Mouse (Mus musculus): ENCODE measurements at regions not wholly inside any gene's neighbourhood (a gene's known extent, or its start where the extent isn't known, plus 50 kb on each side); places are given as distances from the start of the nearest gene placed in this dataset.
A peak's percentile ranks its signal among the peaks of the same experiment; 100 is the strongest.

- Histone ChIP-seq H3K27ac (no peak overlapping the region), H3K4me2 (no peak overlapping the region), H3K9ac (no peak overlapping the region), H3K36me3 (replicated peaks) (no peaks in the 10 kb centered on the region), H3K4me1 (no peaks in the 10 kb centered on the region), H3K9me3 (no peaks in the 10 kb centered on the region), H3K4me3 (no peak overlapping the region), H3K27me3 (replicated peaks) (no peaks in the 10 kb centered on the region)
- no peak for ATAC-seq (replicated peaks)
- 57% methylated on average over 3 of the region's 3 CpGs for WGBS
These were observed 580.6 kb upstream of the Clint1 start for GRCm38 (mm10) chr11:45271206-45271605.

GRCm38 (mm10) chr11:45274446-45275119, 577.3 kb upstream of the Clint1 start:
- H3K36me3 ChIP-seq (replicated peaks) = no peaks in the 10 kb centered on the region
- no peak overlapping the region for H3K27ac ChIP-seq
- ATAC-seq (replicated peaks) = no peak
- no peak overlapping the region for H3K4me2 ChIP-seq
- no peaks in the 10 kb centered on the region for H3K9me3 ChIP-seq
- no peak overlapping the region for H3K9ac ChIP-seq
- no peak overlapping the region for H3K4me3 ChIP-seq
- 81% methylated on average over 10 of the region's 10 CpGs for WGBS
- H3K4me1 ChIP-seq = no peaks in the 10 kb centered on the region
- H3K27me3 ChIP-seq (replicated peaks) = no peaks in the 10 kb centered on the region

- no peak for ATAC-seq (replicated peaks)
- 55% methylated on average over 3 of the region's 3 CpGs for WGBS
- no peak overlapping the region for H3K4me2 ChIP-seq
- no peaks in the 10 kb centered on the region for H3K27me3 ChIP-seq (replicated peaks)
- no peak overlapping the region for H3K4me3 ChIP-seq
- H3K4me1 ChIP-seq = no peaks in the 10 kb centered on the region
- no peaks in the 10 kb centered on the region for H3K9me3 ChIP-seq
- no peak overlapping the region for H3K27ac ChIP-seq
- H3K36me3 ChIP-seq (replicated peaks) = no peaks in the 10 kb centered on the region
- H3K9ac ChIP-seq = no peak overlapping the region
These were observed 576.7 kb upstream of the Clint1 start for GRCm38 (mm10) chr11:45275170-45275569.

- H3K4me2 ChIP-seq = no peak overlapping the region
- no peaks in the 10 kb centered on the region for H3K4me1 ChIP-seq
- WGBS = 82% methylated on average over 2 of the region's 2 CpGs
- H3K4me3 ChIP-seq = no peak overlapping the region
- H3K27me3 ChIP-seq (replicated peaks) = no peaks in the 10 kb centered on the region
- H3K9ac ChIP-seq = no peak overlapping the region
- H3K36me3 ChIP-seq (replicated peaks) = no peaks in the 10 kb centered on the region
- no peak overlapping the region for H3K27ac ChIP-seq
- no peaks in the 10 kb centered on the region for H3K9me3 ChIP-seq
- no peak for ATAC-seq (replicated peaks)
These were observed 555.1 kb upstream of the Clint1 start for GRCm38 (mm10) chr11:45296772-45297171.

- Histone ChIP-seq H3K4me3 (no peak overlapping the region), H3K36me3 (replicated peaks) (no peaks in the 10 kb centered on the region), H3K9ac (no peak overlapping the region), H3K27me3 (replicated peaks) (no peaks in the 10 kb centered on the region), H3K9me3 (no peaks in the 10 kb centered on the region), H3K4me1 (no peaks in the 10 kb centered on the region), H3K27ac (no peak overlapping the region), H3K4me2 (no peak overlapping the region)
- ATAC-seq (replicated peaks) = no peak
- WGBS = 90% methylated on average over 6 of the region's 6 CpGs
These were observed 539.9 kb upstream of the Clint1 start for GRCm38 (mm10) chr11:45311934-45312333.

- no peaks in the 10 kb centered on the region for H3K9me3 ChIP-seq
These were observed 528.1 kb upstream of the Clint1 start for GRCm38 (mm10) chr11:45323766-45324165.

GRCm38 (mm10) chr11:45330319-45330718, 521.5 kb upstream of the Clint1 start:
- no peaks in the 10 kb centered on the region for H3K9me3 ChIP-seq
- WGBS = 82% methylated on average over 2 of the region's 2 CpGs
- H3K27me3 ChIP-seq (replicated peaks) = no peaks in the 10 kb centered on the region
- no peak overlapping the region for H3K27ac ChIP-seq
- no peak overlapping the region for H3K4me3 ChIP-seq
- no peak for ATAC-seq (replicated peaks)
- no peak overlapping the region for H3K4me2 ChIP-seq
- H3K36me3 ChIP-seq (replicated peaks) = no peaks in the 10 kb centered on the region
- H3K9ac ChIP-seq = no peak overlapping the region
- H3K4me1 ChIP-seq = no peaks in the 10 kb centered on the region

More at GRCm38 (mm10) chr11:45323766-45324165, 528.1 kb upstream of the Clint1 start:
- no peaks in the 10 kb centered on the region for H3K4me1 ChIP-seq
- no peak overlapping the region for H3K4me3 ChIP-seq
- H3K4me2 ChIP-seq = no peak overlapping the region
- no peak overlapping the region for H3K27ac ChIP-seq
- 90% methylated on average over 5 of the region's 5 CpGs for WGBS
- H3K9ac ChIP-seq = no peak overlapping the region
- no peaks in the 10 kb centered on the region for H3K36me3 ChIP-seq (replicated peaks)
- no peak for ATAC-seq (replicated peaks)
- no peaks in the 10 kb centered on the region for H3K27me3 ChIP-seq (replicated peaks)

GRCm38 (mm10) chr11:45333756-45334155, 518.1 kb upstream of the Clint1 start:
- H3K9ac ChIP-seq = no peak overlapping the region
- H3K4me3 ChIP-seq = no peak overlapping the region
- H3K27ac ChIP-seq = no peak overlapping the region
- H3K27me3 ChIP-seq (replicated peaks) = no peaks in the 10 kb centered on the region
- no peak overlapping the region for H3K4me2 ChIP-seq
- no peaks in the 10 kb centered on the region for H3K4me1 ChIP-seq
- no peaks in the 10 kb centered on the region for H3K36me3 ChIP-seq (replicated peaks)
- H3K9me3 ChIP-seq = no peaks in the 10 kb centered on the region
- 76% methylated on average over 3 of the region's 3 CpGs for WGBS
- ATAC-seq (replicated peaks) = no peak

GRCm38 (mm10) chr11:45349331-45349730, 502.5 kb upstream of the Clint1 start:
- no peak overlapping the region for H3K27ac ChIP-seq
- H3K27me3 ChIP-seq (replicated peaks) = no peaks in the 10 kb centered on the region
- no peak for ATAC-seq (replicated peaks)
- H3K9me3 ChIP-seq = no peaks in the 10 kb centered on the region
- no peaks in the 10 kb centered on the region for H3K4me1 ChIP-seq
- no peak overlapping the region for H3K4me3 ChIP-seq
- H3K4me2 ChIP-seq = no peak overlapping the region
- no peak overlapping the region for H3K9ac ChIP-seq
- no peaks in the 10 kb centered on the region for H3K36me3 ChIP-seq (replicated peaks)

- no peak overlapping the region for H3K27ac ChIP-seq
- H3K4me3 ChIP-seq = no peak overlapping the region
- H3K27me3 ChIP-seq (replicated peaks) = no peaks in the 10 kb centered on the region
- no peaks in the 10 kb centered on the region for H3K9me3 ChIP-seq
- H3K4me2 ChIP-seq = no peak overlapping the region
- 87% methylated on average over 3 of the region's 3 CpGs for WGBS
- no peaks in the 10 kb centered on the region for H3K36me3 ChIP-seq (replicated peaks)
- no peak for ATAC-seq (replicated peaks)
- H3K4me1 ChIP-seq = no peaks in the 10 kb centered on the region
- no peak overlapping the region for H3K9ac ChIP-seq
These were observed 486.5 kb upstream of the Clint1 start for GRCm38 (mm10) chr11:45365343-45365742.

GRCm38 (mm10) chr11:45389243-45390146, 462.4 kb upstream of the Clint1 start:
- no peak for ATAC-seq (replicated peaks)
- 52% methylated on average over 11 of the region's 11 CpGs for WGBS

GRCm38 (mm10) chr11:45396009-45396408, 455.8 kb upstream of the Clint1 start:
- Histone ChIP-seq H3K27ac (no peak overlapping the region), H3K4me3 (no peak overlapping the region), H3K36me3 (replicated peaks) (no peaks in the 10 kb centered on the region), H3K4me1 (peaks cover 10% of the 10 kb centered on the region; the same call in 1 of the 2 replicates), H3K27me3 (replicated peaks) (no peaks in the 10 kb centered on the region), H3K4me2 (no peak overlapping the region), H3K9ac (no peak overlapping the region), H3K9me3 (no peaks in the 10 kb centered on the region)
- WGBS = 19% methylated on average over 3 of the region's 3 CpGs
- ATAC-seq (replicated peaks) = peak; percentile 80

More at GRCm38 (mm10) chr11:45389243-45390146, 462.4 kb upstream of the Clint1 start:
- no peaks in the 10 kb centered on the region for H3K27me3 ChIP-seq (replicated peaks)
- no peak overlapping the region for H3K4me2 ChIP-seq
- H3K9ac ChIP-seq = no peak overlapping the region
- no peaks in the 10 kb centered on the region for H3K9me3 ChIP-seq
- H3K4me3 ChIP-seq = no peak overlapping the region
- no peaks in the 10 kb centered on the region for H3K4me1 ChIP-seq
- H3K27ac ChIP-seq = peak overlapping the region; percentile 35; the same call in 1 of the 2 replicates
- H3K36me3 ChIP-seq (replicated peaks) = no peaks in the 10 kb centered on the region

Measured in midbrain, embryonic 15.5 days (tissue).